ENCODE assay signal across 9 mouse cellular contexts in genomic region chr8:84489223-84489622, GRCm38 (mm10).
"Had no signal": no experiment of that assay in that cellular context is flagged by ENCODE, and none has a peak within 500 bp of the region (broad histone marks: within the 10 kb centered on the region; RNA-seq: fewer than 3 reads in every experiment).

No protein-coding gene starts in this region.

- DNase-seq: kidney, postnatal 14 days; lung, embryonic 14.5 days; lung, postnatal 10 days; lung, postnatal 4 days; midbrain, embryonic 14.5 days; right cerebral cortex, postnatal 4 days; spleen, adult 18-20 months; thymus, adult 18-20 months; thymus, postnatal 14 days had no signal
